Mouse (Mus musculus) left cerebral cortex, adult 11 months (tissue): ENCODE measurements around the gene Sp100.

ENCODE experiments used
- DNase-seq: peaks from one replicate; pipeline ENCODE4 v3.0.0; 2022; ENCODE audit warnings: low spot score

Gene Sp100

GRCm38 (mm10) chr1:85746511-85746910 lies 96.7 kb downstream of the Sp100 start:
- DNase-seq: no peak

DNA sequence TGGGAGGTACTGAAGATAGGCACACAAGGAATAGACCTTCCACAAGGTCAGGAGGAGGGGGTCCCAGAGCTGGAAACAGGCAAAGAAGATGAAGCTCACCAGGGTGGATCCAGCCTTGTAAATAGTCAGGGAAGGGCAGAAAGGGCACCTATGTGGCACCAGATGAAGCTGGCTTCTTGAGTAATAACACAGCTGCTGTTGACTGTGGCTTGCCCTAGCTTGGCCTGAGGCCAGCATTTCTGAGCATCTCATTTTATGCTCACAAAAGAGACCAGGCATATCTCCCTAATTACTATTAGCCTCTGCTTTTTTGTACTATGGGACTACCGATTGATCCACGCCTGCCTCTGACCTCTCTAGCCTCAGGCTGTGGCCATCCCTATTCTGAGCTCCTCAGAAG lies 100.0 kb downstream of the Sp100 start:
- no peak for DNase-seq

- no peak for DNase-seq
These were observed 100.9 kb downstream of the Sp100 start for GRCm38 (mm10) chr1:85750650-85751049.

GRCm38 (mm10) chr1:85751494-85751893 lies 101.7 kb downstream of the Sp100 start:
- no peak for DNase-seq

DNA sequence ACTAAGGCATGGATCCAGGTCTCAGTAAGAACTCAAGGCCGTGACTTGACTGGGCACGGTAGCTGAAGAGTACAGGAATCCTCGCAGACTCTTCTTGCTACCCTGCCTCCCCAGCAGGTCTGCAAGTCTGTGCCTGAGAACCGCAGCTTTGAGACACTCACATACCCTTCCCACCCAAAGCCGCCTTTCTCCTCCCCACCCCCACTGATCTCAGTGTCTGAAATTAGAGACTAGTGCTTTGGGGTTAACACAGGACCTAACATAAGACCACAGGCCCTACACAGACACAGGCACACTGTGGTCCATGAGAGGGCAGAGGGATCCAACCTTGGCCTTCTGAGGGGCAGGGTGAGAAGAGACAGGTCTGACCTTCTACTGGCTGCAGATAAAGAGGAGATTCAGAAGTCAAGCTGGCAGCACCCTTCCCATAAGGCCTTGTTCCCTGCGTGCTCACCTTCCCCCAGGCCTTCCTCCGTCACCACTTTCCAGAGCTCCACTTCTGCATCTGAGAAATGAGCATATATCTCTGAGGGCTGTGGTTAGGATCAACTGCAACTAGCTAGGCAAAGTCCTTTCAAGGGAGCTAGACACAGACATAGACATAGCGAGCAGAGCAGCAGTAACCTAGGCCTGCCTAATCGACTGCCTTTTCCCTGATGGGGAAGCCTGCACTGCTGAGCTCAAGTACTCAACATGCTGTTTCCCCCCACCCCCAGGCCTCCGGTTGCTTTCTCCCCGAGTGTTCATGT lies 102.3 kb downstream of the Sp100 start:
- DNase-seq: no peak

- DNase-seq: no peak
These were observed 107.9 kb downstream of the Sp100 start for GRCm38 (mm10) chr1:85757531-85758230.

GRCm38 (mm10) chr1:85758231-85758968 lies 108.6 kb downstream of the Sp100 start:
- DNase-seq: peak; percentile 28

GRCm38 (mm10) chr1:85758969-85759293 lies 109.1 kb downstream of the Sp100 start:
- no peak for DNase-seq
